Mouse (Mus musculus) kidney, embryonic 15.5 days (tissue): ENCODE measurements around the gene Insm2. TPM values are rescaled to one million over a fixed set of nuclear protein-coding genes. Genes with fewer than 3 reads are reported as not detected.
"Not testable (repeated sequence)": the region's sequence is repeated elsewhere in the genome, so short reads cannot be mapped to it uniquely, and the experiment has no call there.

ENCODE experiments used
- ATAC-seq: fragments of 200-750 bp; cut with Nextera tagmentation; replicated peaks from 2 replicates; pipeline ENCODE4 v1.8.0; 2017; ENCODE audit warnings: moderate TSS enrichment; ENCODE audit not compliant: low FRiP score
- H3K27ac ChIP-seq: fragments of 300-500 bp; sonication (generic); 2 replicates; pipeline ENCODE4 v1.5.1; 2015; ENCODE audit warnings: mild to moderate bottlenecking, inconsistent platforms
- H3K27me3 ChIP-seq: fragments of 300-500 bp; sonication (generic); 2 replicates; pipeline ENCODE4 v1.6.1; 2015; ENCODE audit warnings: inconsistent platforms
- H3K36me3 ChIP-seq: fragments of 300-500 bp; sonication (generic); 2 replicates; pipeline ENCODE4 v1.6.1; 2015; ENCODE audit warnings: inconsistent platforms
- H3K4me1 ChIP-seq: fragments of 300-500 bp; sonication (generic); 2 replicates; pipeline ENCODE4 v1.6.1; 2015; ENCODE audit warnings: inconsistent platforms
- H3K4me2 ChIP-seq: fragments of 300-500 bp; sonication (generic); 2 replicates; pipeline ENCODE4 v1.6.1; 2015; ENCODE audit warnings: moderate library complexity, mild to moderate bottlenecking, inconsistent platforms
- H3K4me3 ChIP-seq: fragments of 300-500 bp; sonication (generic); replicated peaks from 2 replicates; pipeline ENCODE4 v1.5.1; 2015; ENCODE audit warnings: mild to moderate bottlenecking, inconsistent platforms
- H3K9ac ChIP-seq: fragments of 300-500 bp; sonication (generic); 2 replicates; pipeline ENCODE4 v1.6.1; 2015; ENCODE audit warnings: mild to moderate bottlenecking, inconsistent platforms
- H3K9me3 ChIP-seq: fragments of 300-500 bp; sonication (generic); replicated peaks from 2 replicates; pipeline ENCODE4 v1.6.1; 2016; ENCODE audit warnings: inconsistent platforms
- WGBS: fragments of 180-500 bp; shearing (Covaris S2); methylation state at CpG from one replicate; pipeline ENCODE4 v1.1.7; 2015; ENCODE audit warnings: mixed read lengths; 5-methylcytosine and 5-hydroxymethylcytosine counted together
- polyA plus RNA-seq: library from polyadenylated mRNA; unstranded; fragments of >200 nt; fragmentation: Nextera tagmentation; extraction: Ambion mirVana; gene quantifications from 2 replicates; pipeline ENCODE4 v1.2.1, GENCODE M21; 2015

The Insm2 gene
- polyA plus RNA-seq, result 0.68 and 1.6 TPM in 2 replicates

- Histone ChIP-seq H3K27ac (no peak within 1 kb of the TSS), H3K9ac (no peak within 1 kb of the TSS), H3K4me1 (peaks cover 23% of the 10 kb centered on the region), H3K9me3 (no peaks in the 10 kb centered on the region), H3K36me3 (no peaks in the 10 kb centered on the region), H3K4me2 (peak within 1 kb of the TSS; percentile 89), H3K4me3 (peak within 1 kb of the TSS; percentile 49), H3K27me3 (peaks cover 70% of the 10 kb centered on the region)
- ATAC-seq, result peak; percentile 68
- 1% methylated on average over 73 of the region's 77 CpGs for WGBS
These were observed at the start of gene Insm2 for GRCm38 (mm10) chr12:55598887-55599561. Insm2 (plus strand) TSS chr12:55599427.

GRCm38 (mm10) chr12:55554901-55555300, 44.3 kb upstream of the Insm2 start:
- not testable (repeated sequence) for H3K4me1 ChIP-seq, H3K4me2 ChIP-seq, H3K27me3 ChIP-seq, H3K4me3 ChIP-seq, H3K36me3 ChIP-seq, ATAC-seq, H3K9ac ChIP-seq, H3K9me3 ChIP-seq, H3K27ac ChIP-seq
- WGBS, result 85% methylated on average over 6 of the region's 6 CpGs

- H3K27me3 ChIP-seq, result no peaks in the 10 kb centered on the region
- ATAC-seq, result no peak
- no peak overlapping the region for H3K4me2 ChIP-seq
- H3K9me3 ChIP-seq, result no peaks in the 10 kb centered on the region
- WGBS, result 71% methylated on average over 6 of the region's 6 CpGs
- no peak overlapping the region for H3K27ac ChIP-seq
- no peak overlapping the region for H3K9ac ChIP-seq
- H3K4me3 ChIP-seq, result no peak overlapping the region
- H3K4me1 ChIP-seq, result peaks cover 4% of the 10 kb centered on the region
- H3K36me3 ChIP-seq, result no peaks in the 10 kb centered on the region
These were observed 41.4 kb upstream of the Insm2 start for GRCm38 (mm10) chr12:55557866-55558265.

DNA sequence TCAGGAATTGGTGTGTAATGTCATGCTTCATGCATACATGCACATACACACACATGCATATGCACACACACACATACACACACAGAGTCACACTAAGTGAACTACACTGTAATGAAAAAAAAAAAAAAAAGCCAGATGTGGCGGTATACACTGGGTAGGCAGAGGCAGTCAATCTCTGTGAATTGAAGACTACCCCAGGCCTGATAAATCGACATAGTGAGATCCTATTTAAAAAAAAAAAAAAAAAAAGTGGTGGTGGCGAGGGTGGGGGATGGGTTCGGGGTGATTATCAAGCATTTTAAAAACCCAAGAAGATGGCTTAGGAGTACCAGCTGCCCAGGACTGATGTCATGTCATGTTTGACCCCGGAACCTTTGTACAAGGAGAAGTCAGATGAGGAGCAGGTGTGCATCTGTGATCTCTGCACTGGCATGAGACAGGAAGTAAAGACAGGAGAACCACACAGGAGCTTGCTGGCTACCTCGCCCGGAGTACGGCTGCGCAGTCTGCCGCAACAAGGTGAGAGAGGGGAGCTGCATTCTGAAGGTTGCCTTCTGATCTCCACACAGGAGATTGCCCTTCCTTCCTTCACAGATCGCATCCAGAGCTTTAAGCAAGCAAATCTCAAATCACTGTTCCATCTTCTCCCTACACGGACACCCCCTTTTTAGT, 39.9 kb upstream of the Insm2 start:
- Histone ChIP-seq H3K36me3 (no peaks in the 10 kb centered on the region), H3K4me2 (no peak overlapping the region), H3K27me3 (no peaks in the 10 kb centered on the region), H3K9me3 (no peaks in the 10 kb centered on the region), H3K4me3 (no peak overlapping the region), H3K9ac (no peak overlapping the region), H3K4me1 (peaks cover 4% of the 10 kb centered on the region), H3K27ac (no peak overlapping the region)
- WGBS, result 90% methylated on average over 12 of the region's 12 CpGs
- ATAC-seq, result no peak

GRCm38 (mm10) chr12:55560025-55560690, 39.1 kb upstream of the Insm2 start:
- no peak for ATAC-seq
- Histone ChIP-seq H3K4me3 (peak overlapping the region; percentile 33), H3K27ac (no peak overlapping the region), H3K27me3 (no peaks in the 10 kb centered on the region), H3K9ac (no peak overlapping the region), H3K4me2 (peak overlapping the region; percentile 62), H3K9me3 (no peaks in the 10 kb centered on the region), H3K4me1 (peaks cover 4% of the 10 kb centered on the region), H3K36me3 (no peaks in the 10 kb centered on the region)
- 16% methylated on average over 19 of the region's 19 CpGs for WGBS

DNA sequence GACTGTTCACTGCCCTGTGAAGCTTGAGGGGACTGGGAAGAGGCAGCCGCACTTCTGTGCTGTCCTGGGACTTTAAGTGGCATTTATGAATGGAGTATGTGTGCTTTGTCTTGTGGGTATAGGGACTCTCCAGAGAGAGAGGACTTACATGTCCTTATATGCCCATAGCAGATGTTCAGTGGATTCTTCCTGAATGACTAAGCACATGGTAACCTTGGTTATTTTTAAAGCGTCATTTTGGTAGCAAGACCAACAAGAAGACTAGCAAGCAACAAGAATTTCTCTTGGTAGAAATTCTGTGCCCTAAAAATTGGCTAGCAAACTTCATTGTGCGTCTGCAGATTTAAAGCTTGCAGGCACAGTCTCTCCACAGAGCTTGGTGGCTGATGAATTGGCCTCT, 35.5 kb upstream of the Insm2 start:
- Histone ChIP-seq H3K9ac (no peak overlapping the region), H3K4me1 (peaks cover 4% of the 10 kb centered on the region), H3K36me3 (no peaks in the 10 kb centered on the region), H3K4me3 (no peak overlapping the region), H3K9me3 (no peaks in the 10 kb centered on the region), H3K27ac (no peak overlapping the region), H3K27me3 (no peaks in the 10 kb centered on the region), H3K4me2 (no peak overlapping the region)
- WGBS, result 94% methylated on average over 3 of the region's 3 CpGs
- no peak for ATAC-seq

DNA sequence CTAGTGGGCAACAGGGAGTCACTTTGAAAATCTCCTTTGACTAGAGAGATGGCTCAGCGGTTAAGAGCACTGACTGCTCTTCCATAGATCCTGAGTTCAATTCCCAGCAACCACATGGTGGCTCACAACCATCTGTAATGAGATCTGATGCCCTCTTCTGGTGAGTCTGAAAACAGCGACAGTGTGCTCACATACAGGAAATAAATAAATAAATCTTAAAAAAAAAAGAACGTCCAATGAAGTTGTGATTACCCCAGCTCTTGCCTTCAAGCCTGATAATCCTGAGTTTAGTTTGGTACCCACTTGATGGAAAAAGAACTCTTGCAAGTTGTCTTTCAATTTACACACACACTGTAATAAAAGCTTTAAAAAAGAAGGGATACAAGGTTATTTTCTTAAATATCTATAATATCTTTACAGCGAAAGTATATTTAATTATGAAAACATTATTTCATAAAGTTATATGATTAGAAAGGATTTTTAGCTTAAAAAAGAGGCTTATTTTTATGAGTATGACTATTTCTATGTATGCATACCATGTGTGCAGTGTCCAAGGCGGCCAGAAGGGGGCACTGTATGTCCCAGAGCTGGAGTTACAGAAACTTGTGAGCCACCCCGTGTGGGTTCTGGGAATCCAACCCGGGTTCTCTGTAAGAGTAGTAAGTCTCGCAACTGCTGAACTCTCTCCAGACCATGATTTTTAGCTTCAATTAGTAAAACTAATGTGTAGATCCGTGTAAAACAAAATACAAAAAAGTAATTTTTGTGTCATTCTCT, 34.9 kb upstream of the Insm2 start:
- Histone ChIP-seq H3K4me3 (no peak overlapping the region), H3K4me2 (no peak overlapping the region), H3K9ac (no peak overlapping the region), H3K27me3 (no peaks in the 10 kb centered on the region), H3K36me3 (no peaks in the 10 kb centered on the region), H3K27ac (no peak overlapping the region), H3K4me1 (peaks cover 4% of the 10 kb centered on the region), H3K9me3 (no peaks in the 10 kb centered on the region)
- 87% methylated on average over 9 of the region's 9 CpGs for WGBS
- no peak for ATAC-seq

GRCm38 (mm10) chr12:55565206-55565605, 34.0 kb upstream of the Insm2 start, which contains the start of gene Aldoart2:
Aldoart2 (plus strand) TSS chr12:55565239.
- H3K4me1 ChIP-seq, result peaks cover 4% of the 10 kb centered on the region
- ATAC-seq, result no peak
- H3K9ac ChIP-seq, result no peak within 1 kb of the TSS
- H3K27me3 ChIP-seq, result no peaks in the 10 kb centered on the region
- no peaks in the 10 kb centered on the region for H3K36me3 ChIP-seq
- H3K27ac ChIP-seq, result no peak within 1 kb of the TSS
- H3K4me2 ChIP-seq, result no peak within 1 kb of the TSS
- WGBS, result 96% methylated on average over 19 of the region's 19 CpGs
- H3K9me3 ChIP-seq, result no peaks in the 10 kb centered on the region
- H3K4me3 ChIP-seq, result no peak within 1 kb of the TSS

DNA sequence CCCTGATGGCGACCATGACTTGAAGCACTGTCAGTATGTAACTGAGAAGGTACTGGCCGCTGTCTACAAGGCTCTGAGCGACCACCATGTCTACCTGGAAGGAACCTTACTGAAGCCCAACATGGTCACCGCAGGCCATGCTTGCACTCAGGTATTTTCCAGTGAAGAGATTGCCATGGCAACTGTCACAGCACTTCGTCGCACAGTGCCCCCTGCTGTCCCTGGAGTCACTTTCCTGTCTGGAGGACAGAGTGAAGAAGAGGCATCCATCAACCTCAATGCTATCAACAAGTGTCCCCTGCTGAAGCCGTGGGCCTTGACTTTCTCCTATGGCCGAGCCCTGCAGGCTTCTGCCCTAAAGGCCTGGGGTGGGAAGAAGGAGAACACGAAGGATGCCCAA, 33.4 kb upstream of the Insm2 start:
- Histone ChIP-seq H3K27ac (no peak overlapping the region), H3K4me1 (no peaks in the 10 kb centered on the region), H3K4me2 (no peak overlapping the region), H3K9me3 (no peaks in the 10 kb centered on the region), H3K27me3 (no peaks in the 10 kb centered on the region), H3K9ac (no peak overlapping the region), H3K4me3 (no peak overlapping the region), H3K36me3 (no peaks in the 10 kb centered on the region)
- WGBS, result 76% methylated on average over 9 of the region's 9 CpGs
- ATAC-seq, result no peak

- no peak overlapping the region for H3K27ac ChIP-seq
- WGBS, result 82% methylated on average over 5 of the region's 5 CpGs
- H3K4me3 ChIP-seq, result no peak overlapping the region
- no peaks in the 10 kb centered on the region for H3K36me3 ChIP-seq
- no peaks in the 10 kb centered on the region for H3K9me3 ChIP-seq
- no peaks in the 10 kb centered on the region for H3K4me1 ChIP-seq
- H3K9ac ChIP-seq, result no peak overlapping the region
- no peak for ATAC-seq
- H3K27me3 ChIP-seq, result no peaks in the 10 kb centered on the region
- H3K4me2 ChIP-seq, result no peak overlapping the region
These were observed 32.4 kb upstream of the Insm2 start for GRCm38 (mm10) chr12:55566837-55567236.

GRCm38 (mm10) chr12:55568466-55568865, 30.8 kb upstream of the Insm2 start:
- Histone ChIP-seq H3K36me3 (no peaks in the 10 kb centered on the region), H3K27ac (no peak overlapping the region), H3K4me2 (no peak overlapping the region), H3K27me3 (no peaks in the 10 kb centered on the region), H3K9me3 (no peaks in the 10 kb centered on the region; the same call in 1 of the 2 replicates), H3K4me1 (no peaks in the 10 kb centered on the region), H3K4me3 (no peak overlapping the region), H3K9ac (no peak overlapping the region)
- ATAC-seq, result no peak
- 83% methylated on average over 3 of the region's 3 CpGs for WGBS

GRCm38 (mm10) chr12:55569676-55570075, 29.6 kb upstream of the Insm2 start:
- no peak overlapping the region for H3K4me2 ChIP-seq
- no peaks in the 10 kb centered on the region; the same call in 1 of the 2 replicates for H3K9me3 ChIP-seq
- H3K9ac ChIP-seq, result no peak overlapping the region
- no peaks in the 10 kb centered on the region for H3K27me3 ChIP-seq
- no peak for ATAC-seq
- H3K27ac ChIP-seq, result no peak overlapping the region
- no peak overlapping the region for H3K4me3 ChIP-seq
- WGBS, result 32% methylated on average over 6 of the region's 6 CpGs
- H3K4me1 ChIP-seq, result no peaks in the 10 kb centered on the region
- no peaks in the 10 kb centered on the region for H3K36me3 ChIP-seq
